Mouse (Mus musculus) CD4-positive naive resting alpha-beta T cell, adult 57 days (primary cell): ENCODE data around the gene Btbd2. TPM values are rescaled to one million over a fixed set of nuclear protein-coding genes. Genes with fewer than 3 reads are reported as not detected.

Experiments
- total RNA-seq: library from RNA; stranded (reverse); gene quantifications from one replicate; pipeline ENCODE4 v1.2.4, GENCODE M21; 2023

Btbd2 gene
- 26.8 TPM for total RNA-seq

DNA sequence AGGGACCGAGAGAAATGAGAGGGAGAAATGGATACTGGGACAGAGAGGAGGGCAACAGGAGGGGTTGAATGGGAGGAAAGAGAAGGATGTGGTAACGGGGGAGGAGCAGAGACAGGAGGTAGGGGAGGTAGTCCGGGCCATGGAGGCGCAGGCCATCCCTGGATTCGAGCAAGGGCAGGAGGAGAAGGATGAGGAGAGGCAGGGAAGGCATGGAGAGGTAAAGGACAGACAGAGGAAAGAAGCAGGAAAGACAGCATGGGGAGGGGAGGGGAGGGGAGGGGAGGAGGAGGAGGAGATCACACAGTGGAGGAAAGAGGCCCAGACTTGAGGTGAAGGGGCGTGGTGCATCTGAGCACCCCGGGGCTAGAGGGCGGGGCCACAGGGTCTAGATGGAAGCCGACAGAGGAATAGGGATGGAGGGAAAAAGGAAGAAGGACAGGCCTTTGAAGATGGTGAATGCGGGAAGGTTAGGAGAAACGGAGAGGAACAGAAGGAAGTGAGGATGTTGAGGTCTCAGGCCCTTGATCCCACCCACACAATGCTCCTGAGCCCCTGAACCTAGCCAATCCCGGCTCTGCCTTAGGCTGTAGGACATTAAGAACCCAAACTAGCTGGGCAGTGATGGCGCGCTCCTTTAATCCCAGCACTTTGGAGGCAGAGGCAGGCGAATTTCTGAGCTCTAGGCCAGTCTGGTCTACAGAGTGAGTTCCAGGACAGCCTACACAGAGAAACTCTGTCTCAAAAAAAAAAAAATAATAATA lies at the start of gene Btbd2:
Gene Btbd2 (minus strand): TSS at position 209 of the 761 bp plus-strand sequence.

GRCm38 (mm10) chr10:80701721-80702535 lies 45.1 kb upstream of the Btbd2 start, which contains the start of the genes Mob3a and Izumo4:
TSS of gene Mob3a (minus strand) at chr10:80701977.
TSS of gene Izumo4 (plus strand) at chr10:80702184.

GRCm38 (mm10) chr10:80677942-80678436 lies 21.1 kb upstream of the Btbd2 start, which contains the start of gene Mknk2:
TSS of gene Mknk2 (minus strand) at chr10:80678112.

DNA sequence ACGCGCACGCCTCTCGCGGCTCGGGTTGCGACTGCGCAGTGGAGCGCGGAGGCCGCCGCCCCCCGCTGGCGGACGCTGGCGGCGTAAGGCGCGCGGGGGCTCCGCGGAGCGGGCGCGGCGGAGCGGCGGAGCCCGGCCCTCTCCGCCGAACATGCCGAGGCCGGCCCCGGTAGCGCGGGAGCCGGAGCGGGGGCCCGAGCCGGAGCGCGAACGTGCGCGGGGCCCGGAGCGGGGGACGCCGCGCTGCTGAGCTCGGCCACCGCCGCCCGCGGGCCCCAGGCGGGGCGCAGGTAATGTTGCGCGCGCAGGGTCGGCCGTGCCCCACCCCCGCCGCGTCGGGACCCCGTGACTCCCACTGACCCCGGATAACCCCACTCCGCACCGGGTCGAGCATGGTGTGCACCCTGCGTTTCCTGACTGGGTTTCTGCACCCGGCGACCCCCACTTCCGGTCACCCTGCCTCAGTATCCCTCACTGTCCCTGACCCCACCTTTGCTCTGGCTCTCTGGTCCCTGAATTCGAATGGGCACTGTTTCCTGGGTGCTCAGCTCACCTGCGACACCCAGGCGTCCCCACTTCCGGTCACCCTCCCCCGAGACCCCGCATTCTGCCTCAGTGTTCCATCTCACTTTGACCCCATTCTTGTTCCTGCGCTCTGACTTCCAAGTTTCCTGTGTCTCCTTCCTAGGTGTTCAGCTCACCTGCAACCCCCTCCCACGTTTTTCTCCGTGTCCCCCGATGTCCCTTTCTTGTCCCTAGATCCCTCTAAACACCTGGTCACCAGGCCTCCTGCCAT lies 34.0 kb downstream of the Btbd2 start, which contains the start of gene Csnk1g2:
Gene Csnk1g2 (plus strand): TSS at position 178 of the 796 bp plus-strand sequence.

DNA sequence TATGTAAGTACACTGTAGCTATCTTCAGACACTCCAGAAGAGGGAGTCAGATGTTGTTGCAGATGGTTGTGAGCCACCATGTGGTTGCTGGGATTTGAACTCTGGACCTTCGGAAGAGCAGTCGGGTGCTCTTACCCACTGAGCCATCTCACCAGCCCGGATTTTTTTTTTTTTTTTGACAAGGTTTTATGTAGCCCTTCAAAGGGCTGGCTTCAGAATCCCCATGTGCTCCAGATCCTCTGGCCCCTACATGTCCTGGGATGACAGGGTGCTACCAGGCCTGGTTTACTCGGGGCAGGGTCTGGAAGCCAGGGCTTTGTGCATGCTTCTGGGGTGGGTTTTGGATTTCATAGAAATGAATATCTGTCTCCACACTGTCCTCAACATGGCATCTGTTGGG lies 51.1 kb downstream of the Btbd2 start, which contains the start of gene Gm49322:
Gene Gm49322 (plus strand): TSS at position 301 of the 400 bp plus-strand sequence.

DNA sequence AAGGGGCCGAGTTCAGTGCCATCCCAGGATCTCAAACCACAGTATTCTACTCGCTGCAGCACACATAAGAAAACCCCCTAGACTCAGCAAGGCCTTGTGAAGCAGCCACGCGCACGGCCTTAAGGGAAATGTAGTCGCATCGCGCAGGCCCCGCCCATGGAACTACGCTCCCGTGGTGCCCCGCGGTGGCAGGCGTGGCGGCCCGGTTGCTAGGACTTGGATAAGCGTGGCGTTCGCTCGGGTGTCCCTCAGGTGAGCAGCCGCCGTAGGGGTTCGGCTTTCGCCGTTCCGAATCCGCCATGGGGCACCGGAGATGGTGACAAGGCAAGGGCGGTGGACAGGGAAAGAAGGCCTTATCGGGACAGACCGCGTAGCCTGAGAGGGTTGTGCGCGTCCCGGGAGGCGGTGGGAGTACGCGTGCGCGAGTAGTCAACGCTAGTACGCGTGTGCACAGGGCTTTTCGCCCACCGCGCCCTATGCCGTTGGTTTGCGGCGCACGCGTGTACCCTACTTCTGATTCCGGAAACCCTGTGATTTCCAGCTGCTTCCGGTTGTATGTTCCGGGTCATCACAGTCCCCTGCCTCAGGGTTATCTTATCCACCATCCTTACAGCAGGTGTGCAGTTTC lies 54.1 kb downstream of the Btbd2 start, which contains the start of the genes Scamp4 and Adat3:
Gene Scamp4 (plus strand): TSS at position 175 of the 628 bp plus-strand sequence.
Gene Adat3 (plus strand): TSS at position 183 of the 628 bp plus-strand sequence.

Other genes starting within 250 kb of the Btbd2 start
- 94.2 TPM for gene Tcf3, start 223.4 kb downstream of the Btbd2 start, total RNA-seq
- not detected for gene Onecut3, start 162.2 kb downstream of the Btbd2 start, total RNA-seq
- gene Atp8b3, start 117.9 kb downstream of the Btbd2 start, total RNA-seq, result not detected
- gene Rexo1, start 95.5 kb downstream of the Btbd2 start, total RNA-seq, result 136 TPM
- 27.8 TPM for gene Klf16, start 79.8 kb downstream of the Btbd2 start, total RNA-seq
- gene Abhd17a, start 66.7 kb downstream of the Btbd2 start, total RNA-seq, result 51.8 TPM
- 51.3 TPM for gene Scamp4, start 54.2 kb downstream of the Btbd2 start, total RNA-seq
- gene Adat3, start 54.2 kb downstream of the Btbd2 start, total RNA-seq, result 7.8 TPM
- 5.4 TPM for gene Gm49322, start 51.0 kb downstream of the Btbd2 start, total RNA-seq
- gene Csnk1g2, start 34.2 kb downstream of the Btbd2 start, total RNA-seq, result 206 TPM
- gene Mknk2, start 21.0 kb upstream of the Btbd2 start, total RNA-seq, result 304 TPM
- gene Mob3a, start 44.9 kb upstream of the Btbd2 start, total RNA-seq, result 150 TPM
- gene Izumo4, start 45.1 kb upstream of the Btbd2 start, total RNA-seq, result 62.9 TPM
- gene Ap3d1, start 85.2 kb upstream of the Btbd2 start, total RNA-seq, result 126 TPM
- gene Dot1l, start 98.1 kb upstream of the Btbd2 start, total RNA-seq, result 82.2 TPM
- 63.1 TPM for gene Sf3a2, start 141.1 kb upstream of the Btbd2 start, total RNA-seq
- gene Plekhj1, start 141.6 kb upstream of the Btbd2 start, total RNA-seq, result 116 TPM
- 2.4 TPM for gene Amh, start 148.2 kb upstream of the Btbd2 start, total RNA-seq
- gene Jsrp1, start 156.4 kb upstream of the Btbd2 start, total RNA-seq, result not detected
- gene Oaz1, start 169.6 kb upstream of the Btbd2 start, total RNA-seq, result 545 TPM
- gene Lingo3, start 187.0 kb upstream of the Btbd2 start, total RNA-seq, result not detected
- 24.7 TPM for gene Lsm7, start 198.1 kb upstream of the Btbd2 start, total RNA-seq
- gene Sppl2b, start 198.2 kb upstream of the Btbd2 start, total RNA-seq, result 39.0 TPM
- not detected for gene Tmprss9, start 214.8 kb upstream of the Btbd2 start, total RNA-seq
- gene Timm13, start 243.9 kb upstream of the Btbd2 start, total RNA-seq, result 72.7 TPM